Mouse (Mus musculus): ENCODE measurements around the gene Polr1b.

DNA sequence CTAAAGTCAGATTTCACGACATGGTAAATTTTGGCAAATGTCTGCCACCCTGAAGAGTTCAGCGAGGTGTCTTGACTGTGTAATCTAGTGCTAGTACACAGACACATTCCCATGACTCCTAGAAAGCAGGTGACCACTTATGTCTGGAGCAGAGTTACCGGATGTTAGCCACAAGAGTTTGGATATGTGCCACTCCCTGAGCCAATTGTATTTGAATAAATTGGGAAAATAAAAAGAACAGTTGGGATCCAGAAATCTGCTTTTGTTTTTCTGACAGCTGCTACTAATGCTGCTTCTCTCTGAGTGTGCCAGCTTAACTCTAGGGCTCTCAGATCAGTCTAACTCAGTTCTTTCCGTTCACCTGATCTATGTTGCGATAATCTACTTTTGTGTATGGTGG is 12.1 kb downstream of the Polr1b start:
- TF ChIP-seq CTCF (IDR thresholded peaks at IDR 0.05; ENCODE audit: low read depth, low read length) (no peak), POLR2A (IDR thresholded peaks at IDR 0.05; ENCODE audit: borderline replicate concordance, low read depth, low read length) (no peak)
